Mouse (Mus musculus) lung, postnatal 0 days (tissue): ENCODE results near the gene Ncf2. TPM values are rescaled to one million over a fixed set of nuclear protein-coding genes. Genes with fewer than 3 reads are reported as not detected.
A peak's percentile ranks its signal among the peaks of the same experiment; 100 is the strongest.

ENCODE experiments used
- ATAC-seq: fragments of 200-750 bp; cut with Nextera tagmentation; 2 replicates; pipeline ENCODE4 v1.8.0; 2017; ENCODE audit warnings: moderate library complexity
- DNase-seq: peaks from one replicate; pipeline ENCODE4 v3.0.0-alpha.2; 2016; ENCODE audit warnings: low spot score
- H3K27ac ChIP-seq: fragments of 300-500 bp; sonication (generic); 2 replicates; pipeline ENCODE4 v1.5.1; 2014; ENCODE audit warnings: antibody characterized with exemption, mild to moderate bottlenecking, low read length, mixed read lengths
- H3K27me3 ChIP-seq: fragments of 300-500 bp; sonication (generic); replicated peaks from 2 replicates; pipeline ENCODE4 v1.6.1; 2014; ENCODE audit warnings: low read length, mixed read lengths; ENCODE audit not compliant: insufficient read depth
- H3K36me3 ChIP-seq: fragments of 300-500 bp; sonication (generic); 2 replicates; pipeline ENCODE4 v1.6.1; 2014; ENCODE audit warnings: low read length, mixed read lengths; ENCODE audit not compliant: insufficient read depth
- H3K4me1 ChIP-seq: fragments of 300-500 bp; sonication (generic); 2 replicates; pipeline ENCODE4 v1.6.1; 2014; ENCODE audit warnings: antibody characterized with exemption, low read depth, low read length, mixed read lengths; ENCODE audit not compliant: insufficient read depth
- H3K4me2 ChIP-seq: fragments of 300-500 bp; sonication (generic); replicated peaks from 2 replicates; pipeline ENCODE4 v1.6.1; 2014; ENCODE audit warnings: low read depth, mild to moderate bottlenecking, low read length, moderate library complexity, mixed read lengths
- H3K4me3 ChIP-seq: fragments of 300-500 bp; sonication (generic); 2 replicates; pipeline ENCODE4 v1.5.1; 2014; ENCODE audit warnings: low read depth, low read length
- H3K9ac ChIP-seq: fragments of 300-500 bp; sonication (generic); replicated peaks from 2 replicates; pipeline ENCODE4 v1.6.1; 2014; ENCODE audit warnings: low read depth, mild to moderate bottlenecking
- H3K9me3 ChIP-seq: fragments of 300-500 bp; sonication (generic); 2 replicates; pipeline ENCODE4 v1.6.1; 2016; ENCODE audit warnings: low read length, mixed read lengths
- CTCF ChIP-seq: IDR thresholded peaks from 2 replicates; pipeline ENCODE4 v1.5.1; 2016; ENCODE audit warnings: antibody characterized with exemption, mild to moderate bottlenecking
- EP300 ChIP-seq: IDR thresholded peaks from 2 replicates; pipeline ENCODE4 v1.6.1; 2016; ENCODE audit warnings: antibody characterized with exemption, mild to moderate bottlenecking, control low read depth
- WGBS: fragments of 180-500 bp; shearing (Covaris S2); extraction: QIAGEN DNeasy Blood & Tissue Kit; methylation state at CpG from one replicate; pipeline ENCODE4 v1.1.7; 2014; 5-methylcytosine and 5-hydroxymethylcytosine counted together
- polyA plus RNA-seq: library from polyadenylated mRNA; unstranded; fragments of >200 nt; fragmentation: Nextera tagmentation; extraction: Ambion mirVana; gene quantifications from 2 replicates; pipeline ENCODE4 v1.2.1, GENCODE M21; 2015

The Ncf2 gene
- polyA plus RNA-seq, 1 experiment from 2014 or later: 12.0 TPM

DNA sequence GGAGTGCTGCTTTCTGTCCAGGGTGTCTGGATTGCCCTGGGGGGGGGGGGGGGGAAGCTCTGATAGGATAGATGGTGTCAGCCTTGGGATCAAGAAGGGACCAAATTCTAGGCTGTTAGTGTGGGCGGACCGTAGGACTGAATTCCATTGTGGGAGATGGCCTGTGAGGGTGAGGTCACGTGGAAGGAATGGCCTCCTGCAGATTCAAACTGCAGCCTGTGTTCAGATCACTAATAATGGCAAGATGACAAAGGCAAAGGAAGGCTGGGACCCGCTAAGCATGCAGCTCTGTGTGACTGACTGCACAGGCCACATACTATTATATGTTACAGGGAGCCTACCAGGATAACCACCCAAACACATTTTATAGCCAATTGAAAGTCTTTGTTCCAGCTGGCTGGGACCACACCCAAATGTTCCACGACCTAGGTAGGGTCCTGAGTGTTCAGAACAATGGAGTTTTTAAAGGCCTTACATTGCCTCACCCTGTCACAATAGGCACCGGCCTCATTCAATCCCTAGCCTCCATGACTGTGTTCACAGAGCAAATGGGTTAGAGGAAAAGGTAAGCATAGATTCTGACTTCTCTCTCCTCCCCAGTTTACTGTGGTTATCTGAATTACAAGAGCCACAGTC lies 6.4 kb upstream of the Ncf2 start:
- no peak overlapping the region for H3K27ac ChIP-seq
- no peaks in the 10 kb centered on the region for H3K9me3 ChIP-seq
- H3K4me3 ChIP-seq: no peak overlapping the region
- DNase-seq: peak; percentile 17
- no peak for ATAC-seq
- no peak overlapping the region for H3K4me2 ChIP-seq
- TF ChIP-seq CTCF (no peak), EP300 (no peak; the same call in 1 of the 2 replicates)
- H3K27me3 ChIP-seq: no peaks in the 10 kb centered on the region
- H3K36me3 ChIP-seq: no peaks in the 10 kb centered on the region
- 71% methylated on average over 6 of the region's 6 CpGs for WGBS
- no peaks in the 10 kb centered on the region; the same call in 1 of the 2 replicates for H3K4me1 ChIP-seq
- H3K9ac ChIP-seq: no peak overlapping the region

DNA sequence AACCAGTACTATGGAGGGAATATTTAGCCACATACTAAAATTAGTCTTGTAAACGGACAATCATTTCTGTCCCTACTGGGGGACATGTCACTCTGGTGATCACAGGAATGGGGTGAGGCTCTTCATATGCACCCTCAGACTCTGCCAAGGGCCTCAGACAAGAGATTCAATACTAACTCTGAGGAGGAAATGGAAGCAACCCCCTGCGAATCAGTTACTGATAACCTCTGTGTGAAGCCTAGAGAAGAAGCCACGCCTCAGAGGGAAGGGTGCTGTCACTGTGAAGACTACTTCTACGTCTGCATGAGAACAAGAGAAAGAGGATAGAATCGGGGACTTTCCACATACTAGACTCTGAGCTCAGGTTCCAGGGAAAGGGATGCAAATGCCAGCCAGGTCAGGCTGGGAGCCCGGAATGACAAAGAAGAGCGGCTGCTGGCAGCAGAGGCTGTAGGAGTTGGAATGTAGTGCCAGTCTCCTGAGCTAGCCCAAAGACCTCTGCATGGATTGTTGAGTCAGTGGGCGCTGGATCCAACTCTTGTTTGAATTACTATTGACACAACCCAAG lies 4.2 kb upstream of the Ncf2 start:
- H3K4me2 ChIP-seq: no peak overlapping the region
- TF ChIP-seq EP300: no peak
- TF ChIP-seq CTCF: no peak
- ATAC-seq: no peak
- H3K9ac ChIP-seq: no peak overlapping the region
- no peaks in the 10 kb centered on the region; the same call in 1 of the 2 replicates for H3K4me1 ChIP-seq
- WGBS: 51% methylated on average over 8 of the region's 8 CpGs
- H3K27me3 ChIP-seq: no peaks in the 10 kb centered on the region
- no peak for DNase-seq
- H3K27ac ChIP-seq: no peak overlapping the region
- no peak overlapping the region for H3K4me3 ChIP-seq
- H3K36me3 ChIP-seq: no peaks in the 10 kb centered on the region
- no peaks in the 10 kb centered on the region for H3K9me3 ChIP-seq

DNA sequence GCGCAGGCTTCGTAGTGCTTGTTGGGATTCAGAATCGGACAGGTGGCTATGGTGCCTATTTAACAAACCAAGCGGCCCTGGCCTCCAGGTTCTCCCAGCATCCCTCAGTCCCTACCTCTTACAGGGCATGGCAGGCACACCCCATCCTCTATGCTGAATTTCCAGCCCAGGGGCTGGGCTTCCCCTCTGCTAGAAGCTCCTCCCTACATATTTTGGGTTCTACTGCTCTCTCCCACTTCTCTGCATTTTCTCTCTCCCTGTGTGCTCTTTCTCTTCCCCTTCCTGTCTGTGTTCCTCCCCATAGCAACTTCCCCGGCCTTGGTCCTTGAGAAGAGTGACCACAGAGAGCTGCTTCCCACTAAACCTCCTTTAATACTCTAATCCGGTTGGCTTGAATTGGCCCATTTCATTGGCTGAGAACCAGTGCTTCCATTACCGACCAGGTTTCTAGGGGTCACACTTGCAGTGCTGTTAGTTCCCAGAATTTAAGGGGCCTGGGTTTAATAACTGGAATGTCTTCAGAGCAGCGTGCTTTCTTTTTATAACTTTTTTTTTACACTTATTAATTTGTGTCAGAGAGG lies 3.2 kb upstream of the Ncf2 start:
- no peak overlapping the region for H3K9ac ChIP-seq
- no peaks in the 10 kb centered on the region; the same call in 1 of the 2 replicates for H3K4me1 ChIP-seq
- H3K9me3 ChIP-seq: no peaks in the 10 kb centered on the region
- no peak overlapping the region for H3K4me3 ChIP-seq
- ATAC-seq (no peak), DNase-seq (no peak)
- no peaks in the 10 kb centered on the region for H3K36me3 ChIP-seq
- no peaks in the 10 kb centered on the region for H3K27me3 ChIP-seq
- TF ChIP-seq EP300: no peak
- H3K4me2 ChIP-seq: no peak overlapping the region
- WGBS: 79% methylated on average over 8 of the region's 8 CpGs
- no peak overlapping the region for H3K27ac ChIP-seq

DNA sequence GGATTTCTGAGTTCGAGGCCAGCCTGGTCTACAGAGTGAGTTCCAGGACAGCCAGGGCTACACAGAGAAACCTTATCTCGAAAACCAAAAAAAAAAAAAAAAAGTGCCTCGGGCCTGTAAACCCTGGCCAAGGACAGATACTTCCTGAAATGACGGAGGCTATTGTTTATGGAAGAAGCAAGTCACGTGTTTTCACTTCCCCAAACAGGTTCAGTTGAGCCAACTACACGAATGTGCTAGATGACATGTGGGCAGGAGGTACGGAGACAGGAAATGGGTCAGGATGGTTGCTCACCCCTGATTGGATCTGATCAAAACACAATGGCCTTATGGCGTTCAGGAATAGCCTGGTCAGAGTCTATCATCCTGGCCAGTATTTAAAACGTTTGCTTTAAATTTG lies 1.9 kb upstream of the Ncf2 start:
- DNase-seq: peak; percentile 87
- Histone ChIP-seq H3K27me3 (no peaks in the 10 kb centered on the region), H3K9me3 (no peaks in the 10 kb centered on the region), H3K4me2 (no peak overlapping the region), H3K4me1 (no peaks in the 10 kb centered on the region; the same call in 1 of the 2 replicates), H3K4me3 (no peak overlapping the region), H3K9ac (no peak overlapping the region), H3K36me3 (no peaks in the 10 kb centered on the region), H3K27ac (0 out of 2 replicates have a peak overlapping the region, but pooled peaks have one; percentile 27)
- ATAC-seq: peak; percentile 84
- 46% methylated on average over 9 of the region's 9 CpGs for WGBS
- TF ChIP-seq CTCF (no peak), EP300 (peak; percentile 80)

DNA sequence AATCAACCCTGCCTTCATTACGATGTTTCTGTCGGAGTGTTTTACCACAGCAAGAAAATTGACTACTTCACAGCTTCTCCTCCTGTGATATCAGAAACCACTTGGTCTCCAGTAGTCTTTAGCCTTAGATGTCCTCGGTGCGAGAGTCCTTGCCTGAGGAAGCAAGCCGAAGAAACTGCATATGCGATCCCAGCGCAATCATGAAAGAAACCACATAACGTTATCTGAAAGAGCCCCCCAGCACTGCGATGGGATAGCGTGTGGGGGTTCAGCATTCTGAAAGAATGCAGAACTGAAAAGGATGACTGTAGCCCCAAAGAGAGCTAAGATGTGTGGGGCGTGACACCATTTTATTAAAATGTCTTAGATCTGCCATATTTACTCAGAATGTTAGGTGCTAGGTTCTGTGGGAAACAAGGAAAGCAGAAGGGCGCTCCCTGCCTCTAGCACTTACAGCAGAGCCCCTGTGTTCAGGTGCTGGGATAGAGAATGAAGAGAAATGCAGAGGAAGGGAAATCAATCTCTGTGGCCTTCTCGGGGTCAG lies 711 bp downstream of the Ncf2 start:
- H3K27me3 ChIP-seq: no peaks in the 10 kb centered on the region
- H3K4me1 ChIP-seq: no peaks in the 10 kb centered on the region
- DNase-seq (no peak), ATAC-seq (no peak)
- no peaks in the 10 kb centered on the region for H3K9me3 ChIP-seq
- H3K4me2 ChIP-seq: no peak overlapping the region
- no peak overlapping the region for H3K27ac ChIP-seq
- TF ChIP-seq CTCF (no peak), EP300 (no peak)
- no peak overlapping the region for H3K9ac ChIP-seq
- H3K4me3 ChIP-seq: no peak overlapping the region
- H3K36me3 ChIP-seq: no peaks in the 10 kb centered on the region
- WGBS: 82% methylated on average over 13 of the region's 13 CpGs

DNA sequence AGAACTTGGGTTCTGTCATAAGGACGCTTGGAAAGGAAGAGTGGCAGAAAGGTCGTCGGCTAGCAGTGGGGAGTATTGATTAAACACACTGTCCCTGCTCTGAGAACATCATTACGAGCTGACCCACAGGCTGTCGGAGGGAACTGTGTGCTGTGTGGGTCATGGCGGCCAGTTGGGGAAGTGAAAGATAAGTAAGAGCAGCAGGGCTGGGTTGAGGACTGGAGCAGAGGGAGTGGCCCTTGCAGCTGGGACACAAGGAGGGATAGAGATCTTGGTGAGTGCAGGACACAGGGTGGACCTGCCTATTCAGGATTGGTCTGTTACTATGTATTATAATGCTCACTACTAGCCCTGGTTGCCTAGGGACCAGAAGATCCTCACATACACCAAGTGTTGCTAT lies 4.9 kb downstream of the Ncf2 start:
- DNase-seq: no peak
- Histone ChIP-seq H3K27ac (no peak overlapping the region), H3K36me3 (no peaks in the 10 kb centered on the region), H3K4me3 (no peak overlapping the region), H3K9ac (no peak overlapping the region), H3K9me3 (no peaks in the 10 kb centered on the region), H3K27me3 (no peaks in the 10 kb centered on the region), H3K4me2 (no peak overlapping the region), H3K4me1 (no peaks in the 10 kb centered on the region)
- ATAC-seq: no peak
- no peak for TF ChIP-seq EP300
- no peak for TF ChIP-seq CTCF
- WGBS: 73% methylated on average over 6 of the region's 6 CpGs
